8 mouse cellular contexts compared by ENCODE assay signal in the genomic region with DNA sequence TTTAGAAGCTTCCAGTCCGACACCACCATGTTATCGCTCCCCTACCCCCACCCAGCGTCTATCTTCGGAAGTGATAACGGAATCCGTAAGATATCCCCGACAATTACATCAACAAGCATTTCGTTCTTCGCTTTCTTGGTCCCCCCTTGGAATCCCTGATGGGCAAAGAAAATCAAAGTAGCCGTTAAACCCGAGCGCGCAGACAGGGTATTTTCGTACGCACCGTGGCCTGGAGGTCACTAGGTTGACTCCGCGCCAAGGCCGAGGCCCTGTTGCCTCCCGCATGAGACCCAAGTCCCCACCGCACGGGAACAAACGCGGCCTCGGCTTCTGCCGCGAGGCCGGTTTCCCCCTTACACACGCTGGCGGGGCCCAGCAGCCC. TPM values are rescaled to one million over a fixed set of nuclear protein-coding genes. Genes with fewer than 3 reads are reported as not detected.
DNase-seq lines count a peak whose midpoint lies in the region; ATAC-seq and TF ChIP-seq lines count a peak whose summit lies in the region.

No protein-coding gene starts in this region.

- DNase-seq in heart, embryonic 10.5 days (ENCODE audit: low spot score) = peak; percentile 80
- DNase-seq in heart, adult 18-20 months = no peak
- DNase-seq in 416B (ENCODE audit: low read depth) = peak; percentile 58
- DNase-seq in brain, embryonic 14.5 days (ENCODE audit: low read depth) = peak; percentile 70
- no peak for DNase-seq in hindbrain, embryonic 11.5 days (ENCODE audit: low spot score)
- DNase-seq in right cerebral cortex, adult 18-20 months = no peak
- DNase-seq in layer of hippocampus, postnatal 25 days (ENCODE audit: extremely low spot score in 1 of 2, low spot score in 1 of 2) = no peak

- peak; percentile 49; the same call in 1 of the 2 replicates for ATAC-seq in hindbrain, embryonic 11.5 days (ENCODE audit: low FRiP score)

- peaks cover 54% of the 10 kb centered on the region for H3K79me2 ChIP-seq in macrophage (ENCODE audit: inconsistent target)

- H3K4me3 ChIP-seq in heart, embryonic 10.5 days = peak overlapping the region; percentile 99
- peak overlapping the region; percentile 88 for H3K4me3 ChIP-seq in hindbrain, embryonic 11.5 days (ENCODE audit: low read depth, low read length)
- peak overlapping the region; percentile 96 for H3K4me3 ChIP-seq in macrophage (ENCODE audit: inconsistent target)

- H3K9me3 ChIP-seq in heart, embryonic 10.5 days = no peaks in the 10 kb centered on the region
- H3K9me3 ChIP-seq in hindbrain, embryonic 11.5 days (ENCODE audit: control insufficient read depth, low read length) = no peaks in the 10 kb centered on the region

- H3K4me2 ChIP-seq in hindbrain, embryonic 11.5 days (replicated peaks; ENCODE audit: low read depth, low read length) = peak overlapping the region; percentile 63; the same call in 1 of the 2 replicates

- peaks cover 9% of the 10 kb centered on the region for H3K36me3 ChIP-seq in heart, embryonic 10.5 days
- no peaks in the 10 kb centered on the region for H3K36me3 ChIP-seq in hindbrain, embryonic 11.5 days (ENCODE audit: control insufficient read depth, insufficient read depth, low read length)
- H3K36me3 ChIP-seq in macrophage (ENCODE audit: inconsistent target) = no peaks in the 10 kb centered on the region

- WGBS in heart, embryonic 10.5 days = under 1% methylated on average over 30 of the region's 30 CpGs
- under 1% methylated on average over 30 of the region's 30 CpGs for WGBS in hindbrain, embryonic 11.5 days
- WGBS in macrophage (ENCODE audit: missing documents) = 0% methylated on average over 29 of the region's 30 CpGs

- H3K27ac ChIP-seq in heart, embryonic 10.5 days = peak overlapping the region; percentile 99
- H3K27ac ChIP-seq in hindbrain, embryonic 11.5 days (ENCODE audit: low read depth, low read length) = peak overlapping the region; percentile 87
- H3K27ac ChIP-seq in macrophage = peak overlapping the region; percentile 75

- peak overlapping the region; percentile 98 for H3K9ac ChIP-seq in hindbrain, embryonic 11.5 days (ENCODE audit: low read depth, low read length)

- peak; percentile 5; the same call in 1 of the 2 replicates for TF ChIP-seq CTCF in brain, embryonic 14.5 days (IDR thresholded peaks at IDR 0.05; ENCODE audit: borderline replicate concordance, extremely low read depth, insufficient read depth, insufficient read length)

- no peak for TF ChIP-seq POLR2A in brain, embryonic 14.5 days (IDR thresholded peaks at IDR 0.05; ENCODE audit: borderline replicate concordance, extremely low read depth, insufficient read depth, insufficient read length, poor library complexity, severe bottlenecking)

- H3K27me3 ChIP-seq in heart, embryonic 10.5 days (ENCODE audit: insufficient read depth, poor library complexity, severe bottlenecking) = no peaks in the 10 kb centered on the region
- no peaks in the 10 kb centered on the region for H3K27me3 ChIP-seq in hindbrain, embryonic 11.5 days (ENCODE audit: control insufficient read depth, insufficient read depth, low read length)

- H3K4me1 ChIP-seq in heart, embryonic 10.5 days = 0 out of 2 replicates have a peak, but pooled peaks cover 18% of the 10 kb centered on the region
- H3K4me1 ChIP-seq in hindbrain, embryonic 11.5 days (replicated peaks; ENCODE audit: control insufficient read depth, insufficient read depth, low read length) = peaks cover 2% of the 10 kb centered on the region; the same call in 1 of the 2 replicates

RNA-seq across cellular contexts. Expression of gene Hnrnpc, which starts 0.4 kb away (rescaled TPM):
- polyA plus RNA-seq in heart, embryonic 10.5 days (2016; fragmentation: Nextera tagmentation; extraction: Ambion mirVana) = 506 and 686 TPM in 2 replicates
- total RNA-seq in heart, adult 18-20 months (2021) = 100 to 1,000 TPM; 139 to 142 TPM
- polyA plus RNA-seq in brain, embryonic 14.5 days (2012; rRNA removed) = 405 and 455 TPM in 2 replicates
- polyA plus RNA-seq in hindbrain, embryonic 11.5 days (2014; fragmentation: Nextera tagmentation; extraction: Ambion mirVana) = 962 and 981 TPM in 2 replicates
- 100 to 1,000 TPM; 169 to 445 (median 256) TPM for total RNA-seq in macrophage (2018; cell fraction: chromatin; rRNA removed)
- 100 to 1,000 TPM; 126 to 208 (median 164) TPM for total RNA-seq in macrophage (2018; cell fraction: cytosol; rRNA removed)
- total RNA-seq in macrophage (2018; cell fraction: nucleus; rRNA removed) = 100 to 1,000 TPM; 166 to 390 (median 238) TPM
- 156 to 310 TPM (median 188 TPM) in 3 replicates for polyA plus RNA-seq in macrophage (2018)
- total RNA-seq in layer of hippocampus, postnatal 25 days (2021) = 100 to 1,000 TPM; 253 to 273 TPM

RNA-seq across cellular contexts. Expression of gene Rpgrip1, which starts 7.0 kb away (rescaled TPM):
- 52.3 and 61.7 TPM in 2 replicates for polyA plus RNA-seq in heart, embryonic 10.5 days (2016; fragmentation: Nextera tagmentation; extraction: Ambion mirVana)
- 1 to 10 TPM in 1 of 2 experiments, under 1 TPM in 1; 0.30 to 1.0 TPM for total RNA-seq in heart, adult 18-20 months (2021)
- polyA plus RNA-seq in brain, embryonic 14.5 days (2012; rRNA removed) = 2.0 and 2.3 TPM in 2 replicates
- 68.4 and 86.9 TPM in 2 replicates for polyA plus RNA-seq in hindbrain, embryonic 11.5 days (2014; fragmentation: Nextera tagmentation; extraction: Ambion mirVana)
- total RNA-seq in macrophage (2018; cell fraction: chromatin; rRNA removed) = 10 to 100 TPM in 11 of 26 experiments, 1 to 10 TPM in 15; 1.7 to 29.5 (median 6.8) TPM
- total RNA-seq in macrophage (2018; cell fraction: cytosol; rRNA removed) = 1 to 10 TPM in 15 of 26 experiments, under 1 TPM in 11; 0.41 to 3.0 (median 1.4) TPM
- total RNA-seq in macrophage (2018; cell fraction: nucleus; rRNA removed) = 10 to 100 TPM in 10 of 26 experiments, 1 to 10 TPM in 16; 1.2 to 21.8 (median 6.9) TPM
- 1.3 to 4.3 TPM (median 2.3 TPM) in 3 replicates for polyA plus RNA-seq in macrophage (2018)
- 1 to 10 TPM in 1 of 2 experiments, under 1 TPM in 1; 0.84 to 1.9 TPM for total RNA-seq in layer of hippocampus, postnatal 25 days (2021)

Comparison
In these comparisons a context has a peak if more than half of its experiments do, and no peak if none do; other contexts are left out.
1. DNase-seq: peak in heart, embryonic 10.5 days (single experiment), 416B (single experiment) and brain, embryonic 14.5 days (single experiment); none in heart, adult 18-20 months (0 of 2), hindbrain, embryonic 11.5 days (single experiment), right cerebral cortex, adult 18-20 months (single experiment) and layer of hippocampus, postnatal 25 days (0 of 2).
2. Peak in every context shown above with its lines, with median percentiles within 50 percentile points of each other: H3K27ac ChIP-seq and H3K4me3 ChIP-seq.